Mouse (Mus musculus) lung, adult 2 months (tissue): Measurements from ENCODE around the gene Apoc2. TPM values are rescaled to one million over a fixed set of nuclear protein-coding genes. Genes with fewer than 3 reads are reported as not detected.
A peak's percentile ranks its signal among the peaks of the same experiment; 100 is the strongest.

Experiments used
- DNase-seq: peaks from one replicate; pipeline ENCODE4 v3.0.0; 2022
- H3K4me1 ChIP-seq: fragments of 200-500 bp; 2 replicates; pipeline ENCODE4 v1.6.1; 2011; ENCODE audit warnings: low read length; ENCODE audit not compliant: control insufficient read depth, insufficient read depth
- H3K4me3 ChIP-seq: fragments of 200-500 bp; replicated peaks from 2 replicates; pipeline ENCODE3; 2011; ENCODE audit warnings: low read depth, mild to moderate bottlenecking, control low read depth, low read length; ENCODE audit errors: extremely low read depth
- CTCF ChIP-seq: fragments of 200-500 bp; IDR thresholded peaks from 2 replicates; pipeline ENCODE4 v1.5.1; 2011; ENCODE audit warnings: mild to moderate bottlenecking, low read length, control low read depth; ENCODE audit not compliant: insufficient read depth
- POLR2A ChIP-seq: fragments of 200-500 bp; IDR thresholded peaks from 2 replicates; pipeline ENCODE4 v1.6.1; 2011; ENCODE audit warnings: low read depth, mild to moderate bottlenecking, control low read depth, low read length, borderline replicate concordance; ENCODE audit errors: extremely low read depth
- WGBS: fragments of 180-500 bp; shearing (Covaris S2); methylation state at CpG from one replicate; pipeline ENCODE4 v1.1.7; 2018; 5-methylcytosine and 5-hydroxymethylcytosine counted together
- polyA plus RNA-seq: library from polyadenylated mRNA; depleted of rRNA; stranded (reverse); fragments of >200 nt; gene quantifications from 2 replicates; pipeline ENCODE4 v1.2.3, GENCODE M21; 2012

Apoc2 gene
- polyA plus RNA-seq, 1 experiment = 5.1 TPM

DNA sequence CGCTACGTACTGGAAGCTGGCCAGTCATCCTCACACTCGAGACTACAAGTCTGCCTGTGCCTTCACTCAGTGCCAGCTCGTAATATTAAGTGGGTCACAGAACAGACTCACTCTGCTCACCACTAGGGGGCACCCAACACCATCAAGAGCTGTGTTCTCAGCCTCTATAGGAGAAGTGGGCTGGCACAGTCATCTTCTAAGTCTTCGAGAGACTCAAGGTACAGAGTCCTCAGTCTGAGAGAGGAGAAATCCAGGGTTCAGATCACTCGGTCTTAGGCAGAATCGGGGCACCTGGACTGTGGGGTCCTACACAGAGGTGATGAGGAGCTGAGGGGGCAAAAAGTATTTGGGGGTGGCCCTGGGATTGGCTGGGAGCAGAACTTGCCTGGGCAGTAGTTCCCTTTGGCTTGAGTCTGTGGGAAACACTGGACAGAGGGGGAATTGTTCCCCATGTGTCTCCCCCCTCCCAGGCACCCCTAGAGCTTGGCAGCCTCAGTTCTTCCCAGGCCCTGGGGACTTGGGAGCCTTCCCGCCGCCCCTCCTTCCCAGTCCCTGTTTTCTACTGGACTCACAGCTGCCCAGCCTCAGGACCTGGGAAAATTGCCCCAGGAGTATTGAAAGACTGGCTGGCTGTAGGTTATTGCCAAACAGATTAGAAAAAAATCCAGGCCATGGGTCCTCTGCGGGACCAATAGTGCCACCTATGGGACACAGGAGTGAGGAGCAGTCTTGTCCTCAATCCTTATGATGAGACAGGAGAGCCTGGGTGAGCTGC lies 8.6 kb downstream of the Apoc2 start:
- peaks cover 7% of the 10 kb centered on the region for H3K4me1 ChIP-seq
- peak; percentile 88 for TF ChIP-seq CTCF
- no peak for TF ChIP-seq POLR2A
- H3K4me3 ChIP-seq = no peak overlapping the region
- DNase-seq = peak; percentile 86
- 4% methylated on average over 10 of the region's 10 CpGs for WGBS

DNA sequence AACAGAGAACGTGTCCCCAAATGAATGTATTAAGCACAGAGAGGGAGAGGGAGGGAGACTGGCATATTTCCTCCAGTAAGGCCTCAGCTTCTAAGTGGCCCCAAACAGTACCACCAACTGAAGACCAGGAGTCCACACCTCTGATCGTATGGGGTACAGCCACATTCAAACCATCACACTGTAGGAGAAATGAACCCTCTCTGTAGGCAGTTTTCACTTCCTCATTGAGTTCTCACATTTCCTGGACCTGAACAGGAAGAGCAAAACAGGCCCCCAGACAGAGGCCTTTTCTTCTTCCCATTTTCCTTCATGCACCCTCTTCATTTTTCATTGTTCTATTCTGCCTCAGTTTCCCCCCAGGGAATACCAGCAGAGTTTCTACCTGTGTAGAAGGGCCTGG lies 10.3 kb downstream of the Apoc2 start:
- TF ChIP-seq POLR2A = no peak
- no peak for TF ChIP-seq CTCF
- H3K4me3 ChIP-seq = no peak overlapping the region
- DNase-seq = no peak
- peaks cover 14% of the 10 kb centered on the region for H3K4me1 ChIP-seq
- WGBS = 64% methylated on average over 2 of the region's 2 CpGs

DNA sequence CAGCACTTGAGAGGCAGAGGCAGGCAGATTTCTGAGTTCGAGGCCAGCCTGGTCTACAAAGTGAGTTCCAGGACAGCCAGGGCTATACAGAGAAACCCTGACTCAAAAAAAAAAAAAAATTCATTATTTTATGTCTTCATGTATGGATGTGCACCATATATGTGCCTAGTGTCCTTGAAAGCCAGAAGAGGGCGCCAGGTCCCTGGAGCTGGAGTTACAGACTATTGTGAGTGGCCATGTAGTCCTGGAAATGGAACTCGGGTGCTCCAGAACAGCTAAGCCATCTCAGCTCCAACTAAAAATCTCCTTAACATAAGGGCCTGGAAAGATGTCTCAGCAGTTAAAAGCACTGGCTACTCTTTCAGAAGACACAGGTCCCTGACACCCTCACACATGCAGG lies 11.0 kb downstream of the Apoc2 start:
- DNase-seq = no peak
- TF ChIP-seq POLR2A (no peak), CTCF (no peak)
- Histone ChIP-seq H3K4me3 (no peak overlapping the region), H3K4me1 (peaks cover 14% of the 10 kb centered on the region)
- 62% methylated on average over 3 of the region's 3 CpGs for WGBS

DNA sequence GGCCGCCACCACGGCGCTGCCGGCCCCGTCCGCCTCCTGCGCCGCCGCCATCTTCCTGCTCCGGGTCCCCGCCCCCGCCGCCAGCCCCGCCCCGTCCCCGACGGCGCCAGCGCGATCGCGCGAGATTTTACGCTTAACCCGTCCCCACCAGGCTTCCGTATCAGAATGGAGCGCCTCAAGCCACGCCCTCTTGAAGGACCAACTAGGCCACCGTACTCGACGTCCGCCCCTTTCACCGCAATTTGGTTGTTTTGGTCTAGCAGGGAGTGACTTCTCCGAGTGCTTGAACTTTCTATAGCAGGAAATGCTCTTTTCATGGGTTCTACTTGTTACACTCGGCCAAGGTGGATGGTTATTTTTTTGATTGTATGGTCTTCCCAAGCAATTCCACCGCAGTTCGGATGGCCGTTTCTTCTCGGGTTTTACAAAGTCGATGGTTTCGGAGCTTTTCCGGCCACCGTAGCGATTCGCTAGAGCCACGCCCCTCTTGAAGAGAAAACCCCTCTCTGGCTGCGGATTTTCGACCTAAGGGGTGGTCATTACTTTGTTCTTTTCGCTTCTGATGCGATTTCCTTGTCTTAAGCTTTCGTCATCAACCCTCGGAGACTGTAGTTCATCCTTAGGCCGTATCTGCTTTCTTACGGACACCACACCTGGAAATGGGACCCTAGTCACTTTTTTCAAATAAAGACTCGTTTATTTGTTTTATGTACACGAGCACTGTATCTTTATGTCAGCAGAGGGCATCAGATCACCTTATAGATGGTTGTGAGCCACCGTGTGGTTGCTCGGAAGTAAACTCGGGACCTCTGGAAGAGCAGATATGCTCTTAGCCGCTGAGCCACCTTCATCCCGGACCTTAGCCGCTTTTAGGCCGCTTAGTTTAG lies 12.5 kb downstream of the Apoc2 start, which contains the start of gene Clptm1:
Gene Clptm1, minus strand, starts transcription at position 79 of the 887 bp plus-strand sequence.
- Histone ChIP-seq H3K4me1 (peaks cover 14% of the 10 kb centered on the region), H3K4me3 (peak within 1 kb of the TSS; percentile 78)
- WGBS = under 1% methylated on average over 62 of the region's 63 CpGs
- DNase-seq = peak; percentile 97
- TF ChIP-seq CTCF = no peak
- peak; percentile 72; the same call in 1 of the 2 replicates for TF ChIP-seq POLR2A

DNA sequence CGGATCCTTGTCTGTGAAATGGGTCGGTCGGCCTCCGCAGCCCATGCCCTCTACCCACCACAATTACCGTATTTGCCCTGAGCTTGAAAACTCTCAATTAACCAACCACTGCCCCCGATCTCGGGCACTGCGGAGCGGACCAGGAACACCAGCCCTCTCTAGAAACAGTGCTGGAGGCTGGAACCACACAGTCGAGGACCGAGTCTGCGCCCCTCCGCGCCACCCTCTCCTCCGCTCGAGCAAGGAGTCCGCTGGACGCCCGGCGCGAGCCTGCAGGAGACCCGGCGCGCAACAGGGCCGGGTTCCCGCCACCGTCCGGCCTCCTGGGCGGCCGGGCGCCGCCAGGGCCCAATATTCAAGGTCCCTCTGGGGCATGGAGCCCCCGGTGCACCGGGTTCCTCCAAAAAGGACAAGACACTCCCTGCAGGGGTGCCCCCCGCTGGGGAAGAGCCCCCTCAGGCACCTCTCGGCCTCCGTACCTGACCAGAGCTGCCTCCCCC lies 13.2 kb downstream of the Apoc2 start:
- WGBS = under 1% methylated on average over 37 of the region's 37 CpGs
- Histone ChIP-seq H3K4me3 (peak overlapping the region; percentile 75), H3K4me1 (peaks cover 14% of the 10 kb centered on the region)
- DNase-seq = no peak
- TF ChIP-seq CTCF (no peak), POLR2A (no peak)

DNA sequence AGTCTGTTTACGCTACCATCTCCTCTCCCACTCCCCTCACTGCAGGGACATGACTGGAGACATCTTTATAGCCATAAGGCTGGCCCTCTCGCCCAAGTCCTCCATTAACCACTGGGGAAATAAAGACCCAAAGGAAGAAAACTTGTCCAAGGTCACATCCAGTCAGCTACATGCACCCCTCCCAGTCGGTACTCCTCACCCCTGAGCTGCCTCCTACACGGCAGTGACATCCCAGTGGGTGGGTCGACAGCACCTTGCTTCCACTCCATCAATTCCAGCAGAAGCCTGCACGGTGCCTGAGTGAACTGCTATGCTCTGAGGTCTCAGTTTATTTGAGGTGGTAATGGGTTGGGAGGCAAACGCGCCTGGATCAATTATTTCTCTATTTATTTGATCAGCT lies 13.8 kb downstream of the Apoc2 start:
- Histone ChIP-seq H3K4me3 (peak overlapping the region; percentile 75), H3K4me1 (peaks cover 10% of the 10 kb centered on the region)
- DNase-seq = no peak
- no peak for TF ChIP-seq POLR2A
- no peak for TF ChIP-seq CTCF
- 12% methylated on average over 8 of the region's 8 CpGs for WGBS

DNA sequence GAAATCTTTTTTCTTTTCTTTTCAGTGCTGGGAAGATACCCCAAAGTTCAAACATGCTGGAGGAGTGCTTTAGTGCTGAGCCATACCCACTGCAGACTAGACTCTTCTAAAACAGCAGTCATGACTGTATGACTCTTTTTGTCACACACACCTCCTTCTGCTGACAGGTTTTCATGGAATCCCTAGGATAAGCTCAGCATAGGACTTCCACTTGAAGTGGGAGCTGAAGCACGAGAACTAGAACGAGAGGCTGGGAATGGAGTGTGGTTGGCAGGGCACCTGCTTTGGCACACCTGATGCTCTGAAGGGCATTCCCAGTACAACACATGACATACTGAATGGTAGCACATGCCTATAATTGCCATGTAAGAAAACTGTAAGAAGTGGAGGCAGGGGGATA lies 25.1 kb downstream of the Apoc2 start:
- no peak for DNase-seq
- 88% methylated on average over 2 of the region's 2 CpGs for WGBS
- no peak for TF ChIP-seq CTCF
- no peak for TF ChIP-seq POLR2A

DNA sequence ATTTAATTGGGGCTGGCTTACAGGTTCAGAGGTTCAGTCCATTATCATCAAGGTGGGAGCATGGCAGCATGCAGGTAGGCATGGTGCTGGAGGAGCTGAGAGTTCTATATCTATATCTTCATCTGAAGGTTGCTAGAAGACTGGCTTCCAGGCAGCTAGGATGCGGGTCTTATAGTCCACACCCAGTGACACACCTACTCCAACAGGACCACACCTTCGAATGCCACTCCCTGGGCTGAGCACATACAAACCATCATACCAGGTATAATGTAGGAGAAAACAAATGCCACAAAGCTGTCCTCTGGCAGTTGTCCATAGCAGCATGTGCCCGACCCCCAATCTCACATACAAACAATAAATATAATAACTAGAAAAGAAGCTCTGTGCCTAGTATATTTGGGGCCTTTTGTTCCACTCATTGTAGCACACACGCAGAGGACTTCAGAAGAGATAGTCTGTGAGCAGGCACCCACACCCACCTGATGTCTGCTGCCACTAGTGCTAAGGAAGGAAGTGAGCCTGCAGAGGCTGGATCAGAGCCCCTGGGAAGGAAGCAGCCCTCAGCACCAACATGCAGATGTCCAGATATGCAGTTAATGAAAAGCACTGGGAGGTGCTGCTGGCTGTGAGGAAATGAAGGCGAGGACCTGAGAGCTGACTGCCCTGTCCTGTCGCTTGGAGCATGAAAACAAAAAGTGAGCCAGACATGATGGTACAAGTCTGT lies 26.5 kb downstream of the Apoc2 start:
- 0 out of 2 replicates have a peak, but pooled peaks cover 2% of the 10 kb centered on the region for H3K4me1 ChIP-seq
- 54% methylated on average over 6 of the region's 6 CpGs for WGBS
- H3K4me3 ChIP-seq = no peak overlapping the region
- no peak for TF ChIP-seq CTCF
- TF ChIP-seq POLR2A = no peak
- no peak for DNase-seq

More for the DNA sequence above, 25.1 kb downstream of the Apoc2 start:
- Histone ChIP-seq H3K4me1 (0 out of 2 replicates have a peak, but pooled peaks cover 2% of the 10 kb centered on the region), H3K4me3 (no peak overlapping the region)

DNA sequence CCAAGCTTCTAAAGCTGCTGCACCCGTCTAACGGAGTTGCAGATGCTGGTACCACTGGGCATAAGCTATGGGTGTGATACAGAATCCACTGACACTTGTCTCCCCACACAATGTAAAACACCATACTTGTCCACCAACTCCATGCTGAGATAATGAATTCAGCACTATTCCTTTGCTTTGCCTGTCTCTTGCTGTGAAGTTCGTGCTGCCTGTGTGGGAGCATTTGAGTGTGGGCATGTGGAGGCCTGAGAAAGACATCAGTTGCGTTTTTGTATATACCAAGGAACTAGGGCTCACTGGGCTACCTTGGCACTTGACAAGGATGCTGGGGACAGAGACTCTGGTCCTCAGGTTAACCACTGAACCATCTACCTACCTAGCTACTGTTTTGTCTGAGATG lies 36.5 kb downstream of the Apoc2 start:
- no peak for TF ChIP-seq CTCF
- no peak for TF ChIP-seq POLR2A
- Histone ChIP-seq H3K4me3 (no peak overlapping the region), H3K4me1 (no peaks in the 10 kb centered on the region)
- no peak for DNase-seq
- WGBS = 89% methylated on average over 4 of the region's 4 CpGs
